Mouse (Mus musculus) intestine, postnatal 0 days (tissue): ENCODE measurements around the gene Washc2. TPM values are rescaled to one million over a fixed set of nuclear protein-coding genes. Genes with fewer than 3 reads are reported as not detected.
"Not testable (repeated sequence)": the region's sequence is repeated elsewhere in the genome, so short reads cannot be mapped to it uniquely, and the experiment has no call there.

Source experiments
- ATAC-seq: fragments of 200-750 bp; cut with Nextera tagmentation; 2 replicates; pipeline ENCODE4 v1.8.0; 2017; ENCODE audit warnings: mild to moderate bottlenecking, moderate TSS enrichment, moderate library complexity
- H3K27ac ChIP-seq: fragments of 300-500 bp; sonication (generic); 2 replicates; pipeline ENCODE4 v1.5.1; 2014; ENCODE audit warnings: mild to moderate bottlenecking, low read depth, low read length, moderate library complexity
- H3K27me3 ChIP-seq: fragments of 300-500 bp; sonication (generic); replicated peaks from 2 replicates; pipeline ENCODE4 v1.6.1; 2014; ENCODE audit warnings: low read length, mixed read lengths; ENCODE audit not compliant: control insufficient read depth, insufficient read depth
- H3K36me3 ChIP-seq: fragments of 300-500 bp; sonication (generic); 2 replicates; pipeline ENCODE4 v1.6.1; 2014; ENCODE audit warnings: mild to moderate bottlenecking, moderate library complexity; ENCODE audit not compliant: control insufficient read depth, insufficient read depth
- H3K4me1 ChIP-seq: fragments of 300-500 bp; sonication (generic); replicated peaks from 2 replicates; pipeline ENCODE4 v1.6.1; 2014; ENCODE audit warnings: antibody characterized with exemption, low read length, mixed read lengths; ENCODE audit not compliant: control insufficient read depth, insufficient read depth
- H3K4me2 ChIP-seq: fragments of 300-500 bp; sonication (generic); replicated peaks from 2 replicates; pipeline ENCODE4 v1.6.1; 2014; ENCODE audit warnings: low read depth, mild to moderate bottlenecking, moderate library complexity
- H3K4me3 ChIP-seq: fragments of 300-500 bp; sonication (generic); 2 replicates; pipeline ENCODE4 v1.5.1; 2014; ENCODE audit warnings: low read depth, low read length
- H3K9ac ChIP-seq: fragments of 300-500 bp; sonication (generic); 2 replicates; pipeline ENCODE4 v1.6.1; 2014; ENCODE audit warnings: mild to moderate bottlenecking, low read depth, low read length
- H3K9me3 ChIP-seq: fragments of 300-500 bp; sonication (generic); 2 replicates; pipeline ENCODE4 v1.6.1; 2016; ENCODE audit warnings: mixed run types; ENCODE audit not compliant: control insufficient read depth
- CTCF ChIP-seq: sonication (generic); IDR thresholded peaks from 2 replicates; pipeline ENCODE4 v1.5.1; 2016; ENCODE audit warnings: low read depth, mild to moderate bottlenecking, control low read depth, antibody characterized with exemption, moderate library complexity
- WGBS: fragments of 180-500 bp; shearing (Covaris S2); extraction: QIAGEN DNeasy Blood & Tissue Kit; methylation state at CpG from one replicate; pipeline ENCODE4 v1.1.7; 2014; 5-methylcytosine and 5-hydroxymethylcytosine counted together
- polyA plus RNA-seq: library from polyadenylated mRNA; unstranded; fragments of >200 nt; fragmentation: Nextera tagmentation; extraction: Ambion mirVana; gene quantifications from 2 replicates; pipeline ENCODE4 v1.2.1, GENCODE M21; 2015

Gene Washc2
- 37.3 and 44.1 TPM in 2 replicates for polyA plus RNA-seq

DNA sequence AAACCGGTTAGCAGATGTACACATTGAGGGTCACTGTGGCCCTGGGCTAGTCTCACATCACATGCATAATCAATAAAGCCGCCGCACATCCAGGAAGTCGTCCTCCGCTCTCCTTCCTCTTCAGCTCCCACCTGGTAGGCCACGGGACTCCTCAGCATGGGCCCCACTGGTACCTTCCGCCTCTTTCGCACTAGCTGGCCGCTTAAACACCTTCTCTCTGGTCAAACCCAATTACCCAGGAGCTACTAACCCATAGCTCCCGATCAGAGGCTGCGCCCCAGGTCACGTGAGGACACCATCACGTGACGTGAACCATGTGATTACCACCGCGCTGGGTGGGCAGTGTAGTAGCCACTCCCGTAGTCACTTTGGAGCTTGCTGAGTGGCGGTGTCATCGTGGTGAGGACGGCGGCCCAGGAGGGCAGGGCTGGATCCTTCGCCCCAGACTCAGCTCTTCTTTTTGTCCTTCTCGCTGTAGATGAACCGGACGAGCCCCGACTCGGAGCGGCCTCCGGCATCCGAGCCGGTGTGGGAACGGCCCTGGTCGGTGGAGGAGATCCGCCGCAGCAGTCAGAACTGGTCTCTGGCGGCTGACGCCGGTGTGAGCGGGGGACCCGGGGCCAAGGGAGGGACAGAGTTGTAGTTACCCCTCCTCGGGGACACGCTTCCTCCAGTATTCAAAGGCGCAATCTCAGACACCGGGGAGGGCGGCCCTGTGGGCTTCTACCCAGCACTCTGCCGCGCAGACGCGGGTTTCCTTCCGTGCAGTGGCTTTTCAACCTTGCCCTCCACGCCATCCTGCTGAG is at the start of gene Washc2:
Gene Washc2 (plus strand): TSS at position 310 of the 806 bp plus-strand sequence.
- no peaks in the 10 kb centered on the region for H3K9me3 ChIP-seq
- WGBS = under 1% methylated on average over 51 of the region's 51 CpGs
- H3K4me2 ChIP-seq = peak within 1 kb of the TSS; percentile 86
- H3K4me3 ChIP-seq = peak within 1 kb of the TSS; percentile 82
- peaks cover 19% of the 10 kb centered on the region for H3K36me3 ChIP-seq
- H3K4me1 ChIP-seq = peaks cover 2% of the 10 kb centered on the region; the same call in 1 of the 2 replicates
- peak within 1 kb of the TSS; percentile 86 for H3K9ac ChIP-seq
- peak within 1 kb of the TSS; percentile 90 for H3K27ac ChIP-seq
- TF ChIP-seq CTCF = no peak
- peak; percentile 98 for ATAC-seq
- no peaks in the 10 kb centered on the region for H3K27me3 ChIP-seq

GRCm38 (mm10) chr6:116166383-116166782 is 41.5 kb upstream of the Washc2 start:
- no peak for ATAC-seq
- Histone ChIP-seq H3K27me3 (no peaks in the 10 kb centered on the region), H3K36me3 (peaks cover 7% of the 10 kb centered on the region; the same call in 1 of the 2 replicates), H3K9me3 (no peaks in the 10 kb centered on the region), H3K9ac (no peak overlapping the region), H3K27ac (no peak overlapping the region), H3K4me3 (no peak overlapping the region), H3K4me2 (no peak overlapping the region), H3K4me1 (no peaks in the 10 kb centered on the region)
- no peak for TF ChIP-seq CTCF
- 86% methylated on average over 1 of the region's 1 CpGs for WGBS

DNA sequence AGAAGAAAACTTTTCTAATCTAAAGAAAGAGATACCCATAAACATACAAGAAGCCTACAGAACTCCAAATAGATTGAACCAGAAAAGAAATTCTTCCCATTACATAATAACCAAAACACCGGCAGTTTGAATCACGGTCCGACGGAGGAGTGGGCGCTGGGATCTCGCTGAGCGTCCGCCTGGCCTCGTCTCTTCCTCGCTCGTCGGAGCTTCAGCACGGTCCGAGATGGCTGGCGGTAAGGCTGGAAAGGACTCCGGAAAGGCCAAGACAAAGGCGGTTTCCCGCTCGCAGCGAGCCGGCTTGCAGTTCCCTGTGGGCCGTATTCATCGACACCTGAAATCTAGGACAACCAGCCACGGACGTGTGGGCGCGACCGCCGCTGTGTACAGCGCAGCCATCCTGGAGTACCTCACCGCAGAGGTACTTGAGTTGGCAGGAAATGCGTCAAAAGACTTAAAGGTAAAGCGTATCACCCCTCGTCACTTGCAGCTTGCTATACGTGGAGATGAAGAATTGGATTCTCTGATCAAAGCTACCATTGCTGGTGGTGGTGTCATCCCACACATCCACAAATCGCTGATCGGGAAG is 34.2 kb upstream of the Washc2 start:
- H3K36me3 ChIP-seq, H3K4me1 ChIP-seq, H3K4me3 ChIP-seq, H3K9me3 ChIP-seq, H3K4me2 ChIP-seq, H3K27ac ChIP-seq, ATAC-seq, H3K27me3 ChIP-seq, H3K9ac ChIP-seq: not testable (repeated sequence)
- 86% methylated on average over 36 of the region's 37 CpGs for WGBS

GRCm38 (mm10) chr6:116178376-116178775 is 29.5 kb upstream of the Washc2 start:
- H3K4me1 ChIP-seq = no peaks in the 10 kb centered on the region
- H3K36me3 ChIP-seq = peaks cover 3% of the 10 kb centered on the region; the same call in 1 of the 2 replicates
- H3K9ac ChIP-seq = no peak overlapping the region
- H3K27ac ChIP-seq = peak overlapping the region; percentile 71
- ATAC-seq = peak; percentile 94
- no peak overlapping the region for H3K4me3 ChIP-seq
- H3K9me3 ChIP-seq = no peaks in the 10 kb centered on the region
- 42% methylated on average over 2 of the region's 2 CpGs for WGBS
- TF ChIP-seq CTCF = no peak
- no peaks in the 10 kb centered on the region for H3K27me3 ChIP-seq
- H3K4me2 ChIP-seq = no peak overlapping the region

GRCm38 (mm10) chr6:116180731-116181130 is 27.1 kb upstream of the Washc2 start:
- Histone ChIP-seq H3K9me3 (no peaks in the 10 kb centered on the region), H3K4me2 (peak overlapping the region; percentile 30; the same call in 1 of the 2 replicates), H3K9ac (no peak overlapping the region), H3K4me3 (no peak overlapping the region), H3K4me1 (no peaks in the 10 kb centered on the region), H3K36me3 (peaks cover 3% of the 10 kb centered on the region; the same call in 1 of the 2 replicates), H3K27ac (peak overlapping the region; percentile 70), H3K27me3 (no peaks in the 10 kb centered on the region)
- no peak for TF ChIP-seq CTCF
- WGBS = 36% methylated on average over 3 of the region's 3 CpGs
- peak; percentile 55 for ATAC-seq

DNA sequence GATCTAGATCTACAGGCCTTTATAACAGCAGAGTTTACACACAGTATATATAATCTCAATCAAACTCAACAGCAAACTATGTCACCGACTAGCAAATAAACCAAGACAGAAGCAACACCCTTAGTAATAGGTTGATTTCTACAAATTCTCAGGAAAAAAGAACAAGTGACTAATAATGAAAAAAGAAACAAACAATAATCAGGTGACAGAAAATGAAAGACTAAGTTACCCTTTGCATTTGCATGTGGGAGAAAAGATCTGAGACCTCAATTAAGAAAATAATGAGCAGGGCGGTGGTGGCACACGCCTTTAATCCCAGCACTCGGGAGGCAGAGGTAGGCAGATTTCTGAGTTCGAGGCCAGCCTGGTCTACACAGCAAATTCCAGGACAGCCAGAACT is 24.3 kb upstream of the Washc2 start:
- H3K9me3 ChIP-seq = no peaks in the 10 kb centered on the region
- no peak overlapping the region for H3K9ac ChIP-seq
- H3K36me3 ChIP-seq = peaks cover 5% of the 10 kb centered on the region; the same call in 1 of the 2 replicates
- WGBS = 82% methylated on average over 5 of the region's 5 CpGs
- no peak overlapping the region for H3K4me2 ChIP-seq
- no peaks in the 10 kb centered on the region for H3K4me1 ChIP-seq
- no peak for TF ChIP-seq CTCF
- no peak for ATAC-seq
- no peak overlapping the region for H3K27ac ChIP-seq
- H3K27me3 ChIP-seq = no peaks in the 10 kb centered on the region
- no peak overlapping the region for H3K4me3 ChIP-seq
